Mouse (Mus musculus): ENCODE measurements at regions not wholly inside any gene's neighbourhood (a gene's known extent, or its start where the extent isn't known, plus 50 kb on each side); places are given as distances from the start of the nearest gene placed in this dataset.
A peak's percentile ranks its signal among the peaks of the same experiment; 100 is the strongest.

- DNase-seq (ENCODE audit: low spot score) = no peak
Measured at GRCm38 (mm10) chr2:79548039-79548600, 87.0 kb upstream of the Itprid2 start.

GRCm38 (mm10) chr2:79549781-79550180 lies 85.4 kb upstream of the Itprid2 start:
- no peak for DNase-seq (ENCODE audit: low spot score)

- DNase-seq (ENCODE audit: low spot score) = no peak
Measured at GRCm38 (mm10) chr2:79550432-79550831, 84.7 kb upstream of the Itprid2 start.

- no peak for DNase-seq (ENCODE audit: low spot score)
Measured at GRCm38 (mm10) chr2:79552481-79552880, 82.7 kb upstream of the Itprid2 start.

- DNase-seq (ENCODE audit: low spot score) = no peak
Measured at GRCm38 (mm10) chr2:79555395-79555794, 79.8 kb upstream of the Itprid2 start.

- DNase-seq (ENCODE audit: low spot score) = no peak
Measured at GRCm38 (mm10) chr2:79557361-79557760, 77.8 kb upstream of the Itprid2 start.

- peak; percentile 20 for DNase-seq (ENCODE audit: low spot score)
Measured at GRCm38 (mm10) chr2:79566280-79566933, 68.7 kb upstream of the Itprid2 start.

GRCm38 (mm10) chr2:79567413-79567934 lies 67.7 kb upstream of the Itprid2 start:
- no peak for DNase-seq (ENCODE audit: low spot score)

- DNase-seq (ENCODE audit: low spot score) = no peak
Measured at GRCm38 (mm10) chr2:79569663-79570062, 65.5 kb upstream of the Itprid2 start.

- DNase-seq (ENCODE audit: low spot score) = no peak
Measured at GRCm38 (mm10) chr2:79571910-79572309, 63.2 kb upstream of the Itprid2 start.

- no peak for DNase-seq (ENCODE audit: low spot score)
Measured at GRCm38 (mm10) chr2:79575074-79575473, 60.1 kb upstream of the Itprid2 start.

- DNase-seq (ENCODE audit: low spot score) = no peak
Measured at GRCm38 (mm10) chr2:79585022-79585774, 50.0 kb upstream of the Itprid2 start.

Measured in MN1 (cell line).